Mouse (Mus musculus): ENCODE results near the gene Ppp1r1a. TPM values are rescaled to one million over a fixed set of nuclear protein-coding genes. Genes with fewer than 3 reads are reported as not detected.
A peak's percentile ranks its signal among the peaks of the same experiment; 100 is the strongest.

The Ppp1r1a gene
- polyA plus RNA-seq (2012; ENCODE audit: insufficient read depth, low replicate concordance) = not detected in 2 replicates

DNA sequence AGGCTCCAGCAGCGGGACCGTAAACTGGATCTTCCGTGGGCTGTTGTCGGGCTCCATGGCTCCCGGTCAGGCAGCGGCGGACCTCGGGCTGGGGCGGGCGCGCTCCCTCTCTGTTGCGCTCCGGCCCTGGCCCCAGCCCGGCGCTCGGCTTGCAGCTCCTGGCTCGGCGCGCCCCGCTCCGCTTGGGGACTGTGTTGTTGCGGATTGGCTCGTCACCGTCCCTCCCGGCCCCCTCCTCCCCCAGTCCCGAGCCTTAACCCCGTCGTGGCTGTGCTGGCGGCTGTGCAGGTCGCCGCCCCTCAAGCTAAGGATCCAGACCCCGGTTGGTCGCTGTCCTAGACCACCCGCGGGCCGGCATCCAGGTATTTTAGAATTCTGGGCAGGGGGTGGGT, at the start of gene Ppp1r1a:
Gene Ppp1r1a, minus strand, starts transcription at position 182 of the 392 bp plus-strand sequence.
- H3K4me1 ChIP-seq = peaks cover 12% of the 10 kb centered on the region; the same call in 1 of the 2 replicates
- no peak for TF ChIP-seq FLI1 (IDR thresholded peaks at IDR 0.05; ENCODE audit: low read length)
- TF ChIP-seq GATA1 (IDR thresholded peaks at IDR 0.05; ENCODE audit: borderline replicate concordance, low read length) = no peak
- H3K9me3 ChIP-seq = no peaks in the 10 kb centered on the region
- peak within 1 kb of the TSS; percentile 46 for H3K4me3 ChIP-seq (replicated peaks)
- peaks cover 92% of the 10 kb centered on the region for H3K27me3 ChIP-seq (replicated peaks)
- H3K36me3 ChIP-seq (replicated peaks; ENCODE audit: low read length) = no peaks in the 10 kb centered on the region

DNA sequence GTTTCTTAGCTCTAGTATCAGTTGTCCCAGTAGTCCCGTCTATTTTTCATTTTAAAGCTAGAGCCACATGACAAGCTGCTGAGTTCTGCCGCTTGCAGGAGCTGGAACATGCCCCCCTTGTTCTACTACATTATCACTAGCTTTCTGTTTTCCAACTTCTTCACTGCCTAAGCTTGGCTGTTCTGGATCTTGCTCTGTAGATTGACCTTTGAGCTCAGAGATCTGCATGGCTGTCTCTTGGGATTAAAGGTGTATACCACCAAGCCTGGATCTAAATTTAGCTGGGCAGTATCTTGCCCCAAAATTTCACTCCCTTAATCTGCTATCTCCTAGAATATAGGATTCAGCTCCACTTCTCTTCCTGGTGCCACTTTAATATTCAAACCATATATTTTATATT, 48.1 kb upstream of the Ppp1r1a start:
- TF ChIP-seq FLI1 (IDR thresholded peaks at IDR 0.05; ENCODE audit: low read length) (no peak), GATA1 (IDR thresholded peaks at IDR 0.05; ENCODE audit: borderline replicate concordance, low read length) (no peak)
- no peaks in the 10 kb centered on the region for H3K36me3 ChIP-seq (replicated peaks; ENCODE audit: low read length)
- H3K4me1 ChIP-seq = peaks cover 40% of the 10 kb centered on the region
- no peak overlapping the region for H3K4me3 ChIP-seq (replicated peaks)
- H3K27me3 ChIP-seq (replicated peaks) = peaks cover 11% of the 10 kb centered on the region
- H3K9me3 ChIP-seq = no peaks in the 10 kb centered on the region

DNA sequence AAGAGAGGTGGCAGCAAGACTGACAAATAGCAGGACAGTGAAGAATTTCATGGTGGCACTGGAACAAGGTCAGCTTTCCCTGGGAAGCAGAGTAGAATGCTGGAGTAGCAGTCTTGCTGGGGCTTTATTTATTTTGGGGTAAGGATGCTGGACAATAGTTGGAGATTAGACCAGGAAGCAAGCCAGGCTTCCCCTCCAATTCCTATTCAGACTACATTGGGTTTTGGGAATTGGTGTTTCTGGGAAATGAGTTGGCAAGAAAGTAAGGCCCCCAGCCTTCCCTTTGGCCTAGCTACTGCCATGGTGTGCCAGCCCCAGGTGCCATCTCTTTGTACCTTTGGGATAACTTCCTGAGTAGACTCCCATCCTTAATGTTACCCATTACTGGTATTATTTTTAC, 27.2 kb upstream of the Ppp1r1a start, which contains the start of gene Glycam1:
Gene Glycam1, minus strand, starts transcription at position 101 of the 400 bp plus-strand sequence.
- Histone ChIP-seq H3K36me3 (replicated peaks; ENCODE audit: low read length) (no peaks in the 10 kb centered on the region), H3K4me3 (replicated peaks) (no peak within 1 kb of the TSS), H3K27me3 (replicated peaks) (peaks cover 12% of the 10 kb centered on the region), H3K9me3 (no peaks in the 10 kb centered on the region), H3K4me1 (no peaks in the 10 kb centered on the region)
- TF ChIP-seq GATA1 (IDR thresholded peaks at IDR 0.05; ENCODE audit: borderline replicate concordance, low read length) (no peak), FLI1 (IDR thresholded peaks at IDR 0.05; ENCODE audit: low read length) (no peak)

DNA sequence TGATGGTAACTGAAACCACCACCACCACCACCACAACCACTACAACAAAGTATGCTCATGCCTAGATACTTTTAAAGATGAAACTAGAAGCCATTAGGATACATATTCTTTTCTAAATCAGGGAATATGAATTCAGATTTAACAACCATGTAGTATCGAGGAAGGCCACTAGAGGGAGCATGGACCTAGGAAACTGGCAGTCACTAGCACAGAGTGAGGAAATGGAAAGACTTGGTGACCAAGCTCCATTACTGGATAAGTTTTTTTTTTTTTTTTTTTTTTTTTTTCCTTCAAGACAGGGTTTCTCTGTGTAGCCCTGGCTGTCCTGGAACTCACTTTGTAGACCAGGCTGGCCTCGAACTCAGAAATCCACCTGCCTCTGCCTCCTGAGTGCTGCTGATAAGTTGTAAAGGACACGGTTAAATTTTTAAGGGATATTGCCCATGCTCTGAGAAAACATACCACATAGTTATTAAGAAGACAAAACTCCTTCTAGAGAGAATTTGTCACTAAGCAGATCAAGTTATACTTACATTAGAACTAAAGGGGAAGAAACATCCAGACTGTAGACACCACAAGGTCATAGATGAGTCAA, 14.4 kb upstream of the Ppp1r1a start:
- Histone ChIP-seq H3K27me3 (replicated peaks) (peaks cover 20% of the 10 kb centered on the region), H3K36me3 (replicated peaks; ENCODE audit: low read length) (no peaks in the 10 kb centered on the region), H3K4me3 (replicated peaks) (no peak overlapping the region), H3K4me1 (no peaks in the 10 kb centered on the region), H3K9me3 (no peaks in the 10 kb centered on the region)
- TF ChIP-seq FLI1 (IDR thresholded peaks at IDR 0.05; ENCODE audit: low read length) = no peak
- TF ChIP-seq GATA1 (IDR thresholded peaks at IDR 0.05; ENCODE audit: borderline replicate concordance, low read length) = no peak

DNA sequence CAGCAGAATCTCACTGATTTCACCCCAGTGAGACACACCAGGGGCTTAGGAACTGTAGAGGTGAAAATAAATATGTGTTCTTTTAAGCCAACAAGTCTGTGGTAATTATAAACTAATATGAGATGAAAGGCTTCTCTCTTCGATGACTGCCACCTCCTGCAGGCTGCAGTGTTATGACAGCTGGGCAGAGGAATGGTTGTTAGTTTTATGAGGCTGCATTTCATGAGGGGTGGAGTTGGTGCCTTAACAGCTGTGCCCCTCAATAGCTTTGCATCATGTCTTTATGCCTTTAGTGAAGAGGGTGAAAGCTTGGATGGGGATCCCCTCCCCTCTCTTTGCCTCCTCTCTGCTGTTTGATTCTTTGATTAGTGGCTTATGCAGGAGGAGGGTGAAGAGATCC, 13.2 kb upstream of the Ppp1r1a start:
- Histone ChIP-seq H3K4me3 (replicated peaks) (no peak overlapping the region), H3K36me3 (replicated peaks; ENCODE audit: low read length) (no peaks in the 10 kb centered on the region), H3K27me3 (replicated peaks) (peaks cover 27% of the 10 kb centered on the region), H3K4me1 (no peaks in the 10 kb centered on the region), H3K9me3 (no peaks in the 10 kb centered on the region)
- TF ChIP-seq FLI1 (IDR thresholded peaks at IDR 0.05; ENCODE audit: low read length) (no peak), GATA1 (IDR thresholded peaks at IDR 0.05; ENCODE audit: borderline replicate concordance, low read length) (no peak)

DNA sequence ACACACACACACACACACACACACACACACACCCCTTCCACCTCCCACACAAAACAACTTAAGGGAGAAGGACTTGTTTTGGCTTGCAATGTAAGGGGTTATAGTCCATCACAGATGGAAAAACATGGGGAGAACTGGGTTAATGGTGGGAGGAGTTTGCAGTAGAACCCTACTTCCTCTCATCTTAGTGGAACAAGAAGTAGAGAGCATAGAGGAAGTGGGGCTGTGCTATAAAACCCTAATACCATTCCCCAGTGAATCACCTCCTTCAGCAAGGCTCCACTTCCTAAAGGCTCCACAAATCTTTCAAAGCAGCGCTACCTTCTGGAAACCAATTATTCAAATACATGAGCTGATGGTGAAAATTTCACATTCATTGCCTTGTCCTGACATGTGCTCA, 11.7 kb upstream of the Ppp1r1a start:
- Histone ChIP-seq H3K9me3 (no peaks in the 10 kb centered on the region), H3K4me3 (replicated peaks) (no peak overlapping the region), H3K36me3 (replicated peaks; ENCODE audit: low read length) (no peaks in the 10 kb centered on the region), H3K27me3 (replicated peaks) (peaks cover 30% of the 10 kb centered on the region), H3K4me1 (no peaks in the 10 kb centered on the region)
- TF ChIP-seq FLI1 (IDR thresholded peaks at IDR 0.05; ENCODE audit: low read length) = no peak
- TF ChIP-seq GATA1 (IDR thresholded peaks at IDR 0.05; ENCODE audit: borderline replicate concordance, low read length) = no peak

DNA sequence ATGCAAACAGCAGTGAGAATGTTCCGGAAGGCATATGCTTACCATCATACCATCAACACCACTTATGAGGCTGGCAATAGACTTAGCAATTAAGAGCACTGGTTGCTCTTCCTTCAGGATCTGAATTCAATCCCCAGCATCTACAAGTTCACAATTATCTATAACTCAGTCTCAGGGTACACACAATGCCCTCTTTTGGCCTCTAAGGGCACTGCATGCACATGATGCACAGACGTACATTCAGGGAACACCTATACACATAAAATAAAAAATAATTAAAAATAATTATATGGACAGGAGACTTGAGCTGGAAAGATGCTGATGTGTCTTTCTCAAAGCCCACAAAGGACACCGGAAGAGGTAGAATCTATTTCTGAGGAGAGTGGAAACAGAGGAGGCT, 10.2 kb upstream of the Ppp1r1a start:
- no peaks in the 10 kb centered on the region for H3K4me1 ChIP-seq
- H3K36me3 ChIP-seq (replicated peaks; ENCODE audit: low read length) = no peaks in the 10 kb centered on the region
- no peak overlapping the region for H3K4me3 ChIP-seq (replicated peaks)
- no peaks in the 10 kb centered on the region for H3K9me3 ChIP-seq
- TF ChIP-seq GATA1 (IDR thresholded peaks at IDR 0.05; ENCODE audit: borderline replicate concordance, low read length) (no peak), FLI1 (IDR thresholded peaks at IDR 0.05; ENCODE audit: low read length) (no peak)
- peaks cover 31% of the 10 kb centered on the region for H3K27me3 ChIP-seq (replicated peaks)

DNA sequence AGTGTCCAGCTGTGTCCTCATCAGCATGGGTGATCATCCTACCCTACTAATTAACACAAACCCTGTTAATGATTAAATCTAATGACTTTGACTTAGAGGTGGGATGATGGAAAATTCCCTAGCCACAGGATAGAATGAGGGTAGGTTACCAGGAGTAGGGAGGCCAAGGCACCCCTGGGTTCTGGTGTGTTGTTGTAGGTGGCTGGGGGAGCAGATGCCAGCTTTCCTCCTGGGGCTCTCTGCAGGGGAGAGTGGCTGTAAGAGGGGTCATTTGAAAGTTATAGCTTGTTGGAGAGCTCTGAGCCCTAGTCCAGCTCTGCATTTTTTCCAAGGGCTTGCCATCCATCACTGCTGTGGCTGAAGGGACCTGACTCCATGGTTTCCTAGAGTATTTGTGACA, 4.7 kb upstream of the Ppp1r1a start:
- no peaks in the 10 kb centered on the region for H3K9me3 ChIP-seq
- TF ChIP-seq FLI1 (IDR thresholded peaks at IDR 0.05; ENCODE audit: low read length) (no peak), GATA1 (IDR thresholded peaks at IDR 0.05; ENCODE audit: borderline replicate concordance, low read length) (no peak)
- no peak overlapping the region for H3K4me3 ChIP-seq (replicated peaks)
- peaks cover 70% of the 10 kb centered on the region for H3K27me3 ChIP-seq (replicated peaks)
- no peaks in the 10 kb centered on the region for H3K36me3 ChIP-seq (replicated peaks; ENCODE audit: low read length)
- peaks cover 4% of the 10 kb centered on the region; the same call in 1 of the 2 replicates for H3K4me1 ChIP-seq

DNA sequence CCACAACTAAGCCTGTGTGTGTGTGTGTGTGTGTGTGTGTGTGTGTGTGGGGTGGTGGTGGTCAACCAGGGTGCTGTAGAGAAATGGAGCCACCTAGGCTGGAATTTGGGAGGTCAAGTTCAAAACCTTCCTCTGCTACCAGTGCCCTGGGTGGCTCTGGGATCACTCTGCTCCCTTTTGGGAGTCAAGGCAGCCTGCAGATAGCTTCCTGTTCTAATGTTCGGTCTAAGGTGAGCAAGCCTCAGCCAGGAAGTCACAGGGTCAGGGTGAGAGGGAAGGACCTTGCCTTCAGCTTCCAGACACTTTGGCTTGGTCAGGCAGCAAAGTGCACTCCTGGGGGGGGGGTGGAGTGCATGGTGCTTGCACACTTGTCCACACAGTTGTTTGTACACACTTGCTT, 2.8 kb upstream of the Ppp1r1a start:
- H3K9me3 ChIP-seq = no peaks in the 10 kb centered on the region
- H3K36me3 ChIP-seq (replicated peaks; ENCODE audit: low read length) = no peaks in the 10 kb centered on the region
- H3K4me1 ChIP-seq = peaks cover 12% of the 10 kb centered on the region; the same call in 1 of the 2 replicates
- TF ChIP-seq FLI1 (IDR thresholded peaks at IDR 0.05; ENCODE audit: low read length) (no peak), GATA1 (IDR thresholded peaks at IDR 0.05; ENCODE audit: borderline replicate concordance, low read length) (no peak)
- no peak overlapping the region for H3K4me3 ChIP-seq (replicated peaks)
- peaks cover 78% of the 10 kb centered on the region for H3K27me3 ChIP-seq (replicated peaks)

DNA sequence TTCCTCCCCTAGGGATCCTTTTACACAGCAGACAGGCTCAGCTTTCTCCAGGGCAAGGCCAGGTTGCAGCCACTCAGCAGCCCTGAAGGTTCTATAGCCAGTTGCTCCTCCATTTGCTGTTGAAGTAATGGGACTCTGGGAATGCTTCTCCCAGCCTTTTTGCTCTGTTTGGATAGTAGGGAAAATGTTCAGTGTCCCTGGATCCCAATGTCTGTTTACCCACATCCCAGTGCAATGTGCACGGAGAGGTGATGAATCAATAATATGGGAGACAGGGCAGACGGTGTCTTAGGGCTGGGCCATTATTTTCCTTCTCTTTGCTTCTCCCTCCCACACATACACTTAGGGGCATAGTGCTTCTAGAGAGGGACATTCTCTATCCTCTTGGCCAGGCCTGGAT, 1.5 kb upstream of the Ppp1r1a start:
- Histone ChIP-seq H3K9me3 (no peaks in the 10 kb centered on the region), H3K36me3 (replicated peaks; ENCODE audit: low read length) (no peaks in the 10 kb centered on the region), H3K27me3 (replicated peaks) (peaks cover 86% of the 10 kb centered on the region), H3K4me1 (peaks cover 12% of the 10 kb centered on the region; the same call in 1 of the 2 replicates), H3K4me3 (replicated peaks) (no peak overlapping the region)
- TF ChIP-seq FLI1 (IDR thresholded peaks at IDR 0.05; ENCODE audit: low read length) = no peak
- TF ChIP-seq GATA1 (IDR thresholded peaks at IDR 0.05; ENCODE audit: borderline replicate concordance, low read length) = no peak

Measured in megakaryocyte, embryonic 14.5 days (primary cell).